In the genomic region with DNA sequence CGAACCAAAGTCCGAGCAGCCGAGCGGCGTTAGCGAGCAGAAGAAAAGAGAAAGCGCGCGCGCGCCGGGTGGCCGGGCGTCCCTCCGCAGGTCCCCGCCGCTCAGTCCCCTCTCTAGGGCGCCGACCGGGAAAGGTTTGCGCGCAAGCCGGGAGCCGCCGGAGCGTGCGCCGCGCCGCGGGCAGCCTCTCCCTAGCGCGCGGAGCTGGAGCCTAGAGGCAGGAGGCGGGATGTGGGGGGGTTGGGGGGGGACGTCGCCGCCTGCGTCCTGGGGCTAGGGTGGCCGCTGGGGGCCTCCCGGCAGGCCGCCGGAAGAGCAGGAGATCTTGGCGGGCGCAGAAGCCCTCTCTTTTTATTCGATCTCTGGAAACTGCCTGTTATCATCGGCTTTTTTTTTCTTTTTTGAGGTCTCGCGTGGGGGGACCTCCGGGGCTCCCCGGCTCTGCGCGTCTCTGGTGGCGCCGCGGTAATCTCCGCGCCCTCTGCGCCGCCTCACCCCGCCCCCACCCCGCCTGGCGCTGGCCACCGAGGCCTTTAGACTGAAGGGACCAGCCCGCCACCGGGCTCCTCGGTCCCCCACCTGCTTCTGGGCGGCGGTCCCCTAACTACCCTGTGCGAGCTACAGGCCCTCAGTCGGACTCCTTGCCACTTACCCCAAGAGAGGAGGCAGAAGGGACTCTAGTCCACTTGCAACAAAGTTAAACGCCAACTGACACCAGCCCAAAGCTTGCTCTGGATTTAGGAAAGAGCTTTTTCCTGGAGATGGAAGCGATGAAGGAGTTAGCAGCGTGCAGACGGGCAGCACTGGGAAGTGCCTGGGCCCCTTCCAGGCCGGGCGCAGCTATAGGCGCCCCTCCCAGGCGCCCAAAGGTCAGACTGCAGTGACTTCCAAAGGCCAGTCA, we compare ENCODE assay signal across 8 mouse cellular contexts. TPM values are rescaled to one million over a fixed set of nuclear protein-coding genes. Genes with fewer than 3 reads are reported as not detected.
A peak's percentile ranks its signal among the peaks of the same experiment; 100 is the strongest.
DNase-seq lines count a peak whose midpoint lies in the region; ATAC-seq and TF ChIP-seq lines count a peak whose summit lies in the region.
"Had no signal": no experiment of that assay in that cellular context is flagged by ENCODE, and none has a peak within 500 bp of the region (broad histone marks: within the 10 kb centered on the region; RNA-seq: fewer than 3 reads in every experiment).

A gene (minus strand): TSS at position 776 of the 901 bp plus-strand sequence.

- 1% methylated on average over 48 of the region's 79 CpGs for WGBS in embryonic facial prominence, embryonic 13.5 days
- 4% methylated on average over 57 of the region's 79 CpGs for WGBS in heart, postnatal 0 days
- under 1% methylated on average over 71 of the region's 79 CpGs for WGBS in midbrain, embryonic 12.5 days

- H3K9ac ChIP-seq in embryonic facial prominence, embryonic 13.5 days = peak within 1 kb of the TSS; percentile 87
- peak within 1 kb of the TSS; percentile 43 for H3K9ac ChIP-seq in heart, postnatal 0 days (replicated peaks; ENCODE audit: low read depth, low read length)
- peak within 1 kb of the TSS; percentile 75 for H3K9ac ChIP-seq in midbrain, embryonic 12.5 days (replicated peaks)

- peak within 1 kb of the TSS; percentile 91 for H3K27ac ChIP-seq in embryonic facial prominence, embryonic 13.5 days
- H3K27ac ChIP-seq in heart, postnatal 0 days (ENCODE audit: low read depth) = no peak within 1 kb of the TSS
- H3K27ac ChIP-seq in midbrain, embryonic 12.5 days (replicated peaks) = 0 out of 2 replicates have a peak within 1 kb of the TSS, but pooled peaks have one; percentile 15

- no peaks in the 10 kb centered on the region; the same call in 1 of the 2 replicates for H3K27me3 ChIP-seq in embryonic facial prominence, embryonic 13.5 days
- peaks cover 51% of the 10 kb centered on the region for H3K27me3 ChIP-seq in heart, postnatal 0 days (ENCODE audit: control insufficient read depth, insufficient read depth, low read length)
- peaks cover 35% of the 10 kb centered on the region for H3K27me3 ChIP-seq in midbrain, embryonic 12.5 days

- H3K9me3 ChIP-seq in embryonic facial prominence, embryonic 13.5 days = no peaks in the 10 kb centered on the region
- H3K9me3 ChIP-seq in heart, postnatal 0 days (replicated peaks; ENCODE audit: control insufficient read depth, low read length) = no peaks in the 10 kb centered on the region
- no peaks in the 10 kb centered on the region for H3K9me3 ChIP-seq in midbrain, embryonic 12.5 days

- peak; percentile 49 for ATAC-seq in embryonic facial prominence, embryonic 13.5 days (ENCODE audit: insufficient number of reproducible peaks, insufficient read depth, low FRiP score, low TSS enrichment, low read depth)
- ATAC-seq in heart, postnatal 0 days (ENCODE audit: insufficient read depth, low read depth) = peak; percentile 76
- peak; percentile 86 for ATAC-seq in midbrain, embryonic 12.5 days (ENCODE audit: low FRiP score, low read depth)

- H3K4me3 ChIP-seq in embryonic facial prominence, embryonic 13.5 days = peak within 1 kb of the TSS; percentile 68
- H3K4me3 ChIP-seq in heart, postnatal 0 days (ENCODE audit: low read depth, low read length) = peak within 1 kb of the TSS; percentile 69
- H3K4me3 ChIP-seq in midbrain, embryonic 12.5 days = peak within 1 kb of the TSS; percentile 72
- H3K4me3 ChIP-seq: erythroblast, embryonic 14.5 days had no signal

- no peak for TF ChIP-seq EP300 in heart, postnatal 0 days (IDR thresholded peaks at IDR 0.05; ENCODE audit: low read depth)

- H3K36me3 ChIP-seq in embryonic facial prominence, embryonic 13.5 days = no peaks in the 10 kb centered on the region
- no peaks in the 10 kb centered on the region for H3K36me3 ChIP-seq in heart, postnatal 0 days (replicated peaks; ENCODE audit: control insufficient read depth, insufficient read depth, low read length)
- no peaks in the 10 kb centered on the region for H3K36me3 ChIP-seq in midbrain, embryonic 12.5 days

- H3K4me2 ChIP-seq in embryonic facial prominence, embryonic 13.5 days = peak within 1 kb of the TSS; percentile 88
- H3K4me2 ChIP-seq in heart, postnatal 0 days (ENCODE audit: low read depth, low read length) = peak within 1 kb of the TSS; percentile 82
- H3K4me2 ChIP-seq in midbrain, embryonic 12.5 days (replicated peaks) = peak within 1 kb of the TSS; percentile 89

- H3K4me1 ChIP-seq in embryonic facial prominence, embryonic 13.5 days = peaks cover 25% of the 10 kb centered on the region
- 0 out of 2 replicates have a peak, but pooled peaks cover 3% of the 10 kb centered on the region for H3K4me1 ChIP-seq in heart, postnatal 0 days (ENCODE audit: control insufficient read depth, insufficient read depth)
- peaks cover 17% of the 10 kb centered on the region for H3K4me1 ChIP-seq in midbrain, embryonic 12.5 days

- TF ChIP-seq CTCF in heart, postnatal 0 days (IDR thresholded peaks at IDR 0.05; ENCODE audit: low read depth) = no peak

- peak; percentile 25 for DNase-seq in urinary bladder, adult 2 months (ENCODE audit: low spot score)
- no peak for DNase-seq in urinary bladder, postnatal 10 days (ENCODE audit: low spot score)
- DNase-seq in heart, postnatal 0 days (ENCODE audit: low spot score) = no peak
- peak; percentile 27 to 40 for DNase-seq in layer of hippocampus, postnatal 36 days
- DNase-seq in testis, postnatal 10 days (ENCODE audit: low spot score) = peak; percentile 53

RNA-seq across cellular contexts. Expression of the gene that starts here (rescaled TPM):
- polyA plus RNA-seq in urinary bladder, adult 2 months (2012; rRNA removed) = 6.1 and 6.5 TPM in 2 replicates
- polyA plus RNA-seq in embryonic facial prominence, embryonic 13.5 days (2015; fragmentation: Nextera tagmentation; extraction: Ambion mirVana) = 13.1 and 14.4 TPM in 2 replicates
- total RNA-seq in heart, postnatal 0 days (2014; rRNA removed; ENCODE audit: low replicate concordance) = 0.54 and 0.57 TPM in 2 replicates
- polyA plus RNA-seq in heart, postnatal 0 days (2015; fragmentation: Nextera tagmentation; extraction: Ambion mirVana) = 0.19 and 0.21 TPM in 2 replicates
- total RNA-seq in layer of hippocampus, postnatal 36 days (2021) = 1 to 10 TPM; 5.4 to 5.7 TPM
- polyA plus RNA-seq in midbrain, embryonic 12.5 days (2016; fragmentation: Nextera tagmentation; extraction: Ambion mirVana) = 1.8 and 2.3 TPM in 2 replicates
- polyA plus RNA-seq: erythroblast, embryonic 14.5 days had no signal

Comparison
In these comparisons a context has a peak if more than half of its experiments do, and no peak if none do; other contexts are left out.
1. DNase-seq: peak in urinary bladder, adult 2 months (single experiment), layer of hippocampus, postnatal 36 days (2 of 2) and testis, postnatal 10 days (single experiment); none in urinary bladder, postnatal 10 days (single experiment) and heart, postnatal 0 days (single experiment).
2. Peak in ATAC-seq, H3K4me3 ChIP-seq, H3K9ac ChIP-seq and H3K4me2 ChIP-seq in heart, postnatal 0 days; RNA of the gene not detected or under 1 TPM.
3. Peak in every context shown above with its lines, with median percentiles within 50 percentile points of each other: ATAC-seq, H3K4me2 ChIP-seq, H3K4me3 ChIP-seq and H3K9ac ChIP-seq.